Mouse (Mus musculus): ENCODE measurements around the gene Epha8.

DNA sequence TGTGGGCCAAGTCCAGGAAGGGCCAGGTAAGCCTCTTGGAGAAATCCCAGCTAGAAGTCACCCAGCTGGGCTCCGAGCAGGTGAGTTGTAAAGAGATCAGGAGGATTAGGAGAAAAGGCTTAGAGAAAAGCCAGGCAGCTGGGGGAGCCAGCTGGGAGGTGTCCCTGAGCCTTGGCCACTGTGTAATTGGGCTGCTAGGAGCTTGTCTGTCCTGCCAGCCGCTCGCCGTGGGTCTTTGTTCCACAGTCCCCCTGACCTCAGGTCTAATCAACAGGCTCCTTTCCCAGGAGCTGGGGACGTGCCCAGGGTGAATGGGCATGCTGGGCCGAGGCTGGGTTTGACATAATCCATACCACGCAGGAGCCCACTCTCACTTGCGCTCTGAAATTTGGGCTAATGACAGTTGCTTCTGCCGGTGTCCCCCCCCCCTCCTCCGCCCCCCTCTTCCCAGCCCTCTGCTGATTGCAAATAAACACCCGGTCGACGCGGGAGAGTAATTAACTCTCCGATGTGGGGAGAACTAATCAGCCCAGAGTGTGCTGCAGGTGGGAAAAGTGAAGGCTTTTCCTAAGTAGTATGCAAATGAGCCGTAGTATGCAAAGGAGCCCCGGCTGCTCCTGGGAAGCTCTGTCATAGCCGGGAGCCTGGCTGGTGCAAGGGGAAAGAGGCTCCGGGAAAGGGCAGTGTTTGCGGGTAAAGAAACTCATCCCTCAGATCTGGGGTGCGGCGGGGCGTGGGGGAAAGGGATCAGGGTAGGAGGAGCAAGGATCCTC lies 51.7 kb downstream of the Epha8 start:
- no peak for TF ChIP-seq ZNF384 (IDR thresholded peaks at IDR 0.05; ENCODE audit: low read depth, low read length)
- no peak for TF ChIP-seq CTCF (conservative IDR thresholded peaks at IDR 0.05 in 1 of 2, IDR thresholded peaks at IDR 0.05 in 1 of 2; ENCODE audit: low read depth in 2 of 2, low read length in 2 of 2)
- no peak for TF ChIP-seq MYC (IDR thresholded peaks at IDR 0.05; ENCODE audit: low read depth, low read length)
- no peak for TF ChIP-seq POLR2A (IDR thresholded peaks at IDR 0.05; ENCODE audit: low read depth, low read length)
- no peak for TF ChIP-seq USF1 (IDR thresholded peaks at IDR 0.05; ENCODE audit: low read depth, low read length)
- no peak for TF ChIP-seq EP300 (IDR thresholded peaks at IDR 0.05; ENCODE audit: low read length)
